Comparison of ENCODE assay signal across 12 mouse cellular contexts in the genomic region with DNA sequence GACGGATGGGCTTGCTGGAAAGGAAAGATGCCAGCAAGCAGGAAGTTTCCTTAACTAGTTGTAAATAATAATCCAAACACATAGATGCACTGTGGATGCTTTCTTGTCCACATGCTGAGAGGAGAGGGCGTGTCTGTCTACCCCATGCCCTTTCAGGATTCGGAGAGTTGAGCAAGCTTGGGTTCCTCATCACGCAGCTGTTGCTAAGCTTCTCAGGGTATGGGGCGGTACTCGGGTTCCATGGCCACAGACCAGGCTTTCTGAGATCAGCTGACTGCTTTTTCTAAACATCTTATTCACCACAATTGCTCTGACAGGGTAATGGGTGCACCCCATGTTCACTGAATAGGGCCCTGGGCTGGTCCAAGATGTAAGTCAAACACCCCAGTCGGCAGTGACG.
A peak's percentile ranks its signal among the peaks of the same experiment; 100 is the strongest.
DNase-seq lines count a peak whose midpoint lies in the region; ATAC-seq lines count a peak whose summit lies in the region.
"Had no signal": no experiment of that assay in that cellular context is flagged by ENCODE, and none has a peak within 500 bp of the region (broad histone marks: within the 10 kb centered on the region; RNA-seq: fewer than 3 reads in every experiment).

No protein-coding gene starts in this region.

- no peak overlapping the region for H3K4me3 ChIP-seq in kidney, embryonic 15.5 days (replicated peaks)
- H3K4me3 ChIP-seq: myocyte had no signal

- intact Hi-C loops in gastrocnemius, postnatal 14 days (cut with DNase I; ENCODE audit: low total_unique reads): loop anchor here (10.0 kb wide), 1 partner anchor 116 kb away; no protein-coding TSS in a partner anchor

- peak overlapping the region; percentile 76 for H3K27ac ChIP-seq in kidney, embryonic 15.5 days

- no peak overlapping the region for H3K9ac ChIP-seq in kidney, embryonic 15.5 days

- no peaks in the 10 kb centered on the region; the same call in 1 of the 2 replicates for H3K9me3 ChIP-seq in kidney, embryonic 15.5 days (replicated peaks)

- no peak; the same call in 1 of the 2 replicates for ATAC-seq in kidney, embryonic 15.5 days (replicated peaks; ENCODE audit: low FRiP score)
- ATAC-seq in common myeloid progenitor, adult 5-6 weeks (replicated peaks; ENCODE audit: low read depth, poor library complexity, severe bottlenecking): peak; percentile 41

- 70% methylated on average over 8 of the region's 8 CpGs for WGBS in kidney, embryonic 15.5 days

- H3K4me1 ChIP-seq in kidney, embryonic 15.5 days: peaks cover 75% of the 10 kb centered on the region

- no peak for DNase-seq in kidney, adult 18-20 months
- peak; percentile 62 for DNase-seq in 416B (ENCODE audit: low read depth)
- DNase-seq in lung, postnatal 25 days (ENCODE audit: low spot score): peak; percentile 24
- no peak for DNase-seq in layer of hippocampus, postnatal 25 days (ENCODE audit: extremely low spot score in 1 of 2, low spot score in 1 of 2)
- no peak for DNase-seq in thymus, postnatal 36 days
- DNase-seq in gastrocnemius, postnatal 14 days: no peak
- DNase-seq: cerebellum, postnatal 14 days; retina, postnatal 1 day had no signal

- no peaks in the 10 kb centered on the region for H3K27me3 ChIP-seq in kidney, embryonic 15.5 days
- H3K27me3 ChIP-seq: CH12.LX had no signal

- H3K4me2 ChIP-seq in kidney, embryonic 15.5 days: peak overlapping the region; percentile 43; the same call in 1 of the 2 replicates

- no peaks in the 10 kb centered on the region for H3K36me3 ChIP-seq in kidney, embryonic 15.5 days

Comparison
In these comparisons a context has a peak if more than half of its experiments do, and no peak if none do; other contexts are left out.
1. DNase-seq: peak in 416B (single experiment) and lung, postnatal 25 days (single experiment); none in kidney, adult 18-20 months (single experiment), layer of hippocampus, postnatal 25 days (0 of 2), thymus, postnatal 36 days (0 of 2) and gastrocnemius, postnatal 14 days (single experiment).